8 mouse cellular contexts compared by ENCODE assay signal in genomic region chr2:147808036-147808675, GRCm38 (mm10).
DNase-seq lines count a peak whose midpoint lies in the region; ATAC-seq and TF ChIP-seq lines count a peak whose summit lies in the region.

No protein-coding gene starts in this region.

- TF ChIP-seq CTCF in heart, adult 2 months (IDR thresholded peaks at IDR 0.05), result peak; percentile 77
- peak; percentile 63; the same call in 1 of the 2 replicates for TF ChIP-seq CTCF in brain, embryonic 14.5 days (IDR thresholded peaks at IDR 0.05; ENCODE audit: borderline replicate concordance, extremely low read depth, insufficient read depth, insufficient read length)

- no peaks in the 10 kb centered on the region for H3K4me1 ChIP-seq in heart, adult 2 months (ENCODE audit: control insufficient read depth, insufficient read depth, low read length)
- H3K4me1 ChIP-seq in heart, embryonic 10.5 days, result no peaks in the 10 kb centered on the region
- no peaks in the 10 kb centered on the region for H3K4me1 ChIP-seq in midbrain, embryonic 11.5 days (ENCODE audit: control insufficient read depth, insufficient read depth, low read length)

- intact Hi-C loops in heart, adult 2 months (cut with DNase I), result loop anchor here (2.0 to 10.0 kb wide), 4 partner anchors 241 to 847 kb away; no protein-coding TSS in a partner anchor

- no peak overlapping the region for H3K4me3 ChIP-seq in heart, adult 2 months
- H3K4me3 ChIP-seq in heart, embryonic 10.5 days, result no peak overlapping the region
- no peak overlapping the region for H3K4me3 ChIP-seq in midbrain, embryonic 11.5 days (ENCODE audit: low read depth, low read length)

- H3K4me2 ChIP-seq in midbrain, embryonic 11.5 days, result no peak overlapping the region

- H3K9me3 ChIP-seq in heart, embryonic 10.5 days, result no peaks in the 10 kb centered on the region
- H3K9me3 ChIP-seq in midbrain, embryonic 11.5 days (ENCODE audit: control insufficient read depth, low read length), result no peaks in the 10 kb centered on the region

- no peak for TF ChIP-seq EP300 in heart, adult 2 months (IDR thresholded peaks at IDR 0.05; ENCODE audit: insufficient read depth, low read depth, low read length)

- TF ChIP-seq POLR2A in heart, adult 2 months (IDR thresholded peaks at IDR 0.05; ENCODE audit: insufficient read depth, low read depth, low read length), result no peak
- no peak for TF ChIP-seq POLR2A in brain, embryonic 14.5 days (IDR thresholded peaks at IDR 0.05; ENCODE audit: borderline replicate concordance, extremely low read depth, insufficient read depth, insufficient read length, poor library complexity, severe bottlenecking)

- ATAC-seq in midbrain, embryonic 11.5 days (ENCODE audit: low FRiP score), result peak; percentile 75

- H3K36me3 ChIP-seq in heart, adult 2 months (ENCODE audit: control insufficient read depth, insufficient read depth, low read length), result no peaks in the 10 kb centered on the region
- no peaks in the 10 kb centered on the region for H3K36me3 ChIP-seq in heart, embryonic 10.5 days
- H3K36me3 ChIP-seq in midbrain, embryonic 11.5 days (ENCODE audit: control insufficient read depth, insufficient read depth, low read length), result no peaks in the 10 kb centered on the region

- H3K27ac ChIP-seq in heart, adult 2 months, result no peak overlapping the region
- H3K27ac ChIP-seq in heart, embryonic 10.5 days, result no peak overlapping the region
- no peak overlapping the region for H3K27ac ChIP-seq in midbrain, embryonic 11.5 days (ENCODE audit: low read depth, low read length)

- WGBS in heart, adult 2 months, result 29% methylated on average over 5 of the region's 5 CpGs
- 43% methylated on average over 5 of the region's 5 CpGs for WGBS in heart, embryonic 10.5 days
- WGBS in midbrain, embryonic 11.5 days, result 40% methylated on average over 5 of the region's 5 CpGs

- no peak overlapping the region for H3K9ac ChIP-seq in heart, adult 2 months (ENCODE audit: low read depth, low read length)
- no peak overlapping the region for H3K9ac ChIP-seq in midbrain, embryonic 11.5 days (ENCODE audit: low read length)

- no peak for DNase-seq in heart, adult 2 months
- no peak for DNase-seq in heart, embryonic 10.5 days (ENCODE audit: low spot score)
- peak; percentile 24 to 40 for DNase-seq in B cell, adult 2 months
- peak; percentile 74 for DNase-seq in brain, embryonic 14.5 days (ENCODE audit: low read depth)
- peak; percentile 16 to 79 for DNase-seq in frontal cortex, adult 2 months (ENCODE audit: extremely low spot score in 1 of 2, low spot score in 1 of 2)
- DNase-seq in layer of hippocampus, adult 9-10 months (ENCODE audit: low spot score), result peak; percentile 24
- DNase-seq in midbrain, embryonic 11.5 days (ENCODE audit: low spot score, missing footprints), result peak; percentile 93
- DNase-seq in spleen, postnatal 4 days (ENCODE audit: low spot score in 2 of 2), result no peak

- no peaks in the 10 kb centered on the region for H3K27me3 ChIP-seq in heart, adult 2 months (ENCODE audit: control insufficient read depth, insufficient read depth, low read length)
- H3K27me3 ChIP-seq in heart, embryonic 10.5 days (ENCODE audit: insufficient read depth, poor library complexity, severe bottlenecking), result peaks cover 8% of the 10 kb centered on the region; the same call in 1 of the 2 replicates
- no peaks in the 10 kb centered on the region for H3K27me3 ChIP-seq in midbrain, embryonic 11.5 days (ENCODE audit: control insufficient read depth, insufficient read depth, low read length)

- H3K79me2 ChIP-seq in heart, adult 2 months (replicated peaks; ENCODE audit: control insufficient read depth, insufficient read depth, low read length), result no peaks in the 10 kb centered on the region

Comparison
In these comparisons a context has a peak if more than half of its experiments do, and no peak if none do; other contexts are left out.
1. DNase-seq: peak in B cell, adult 2 months (2 of 2), brain, embryonic 14.5 days (single experiment), frontal cortex, adult 2 months (2 of 2), layer of hippocampus, adult 9-10 months (single experiment) and midbrain, embryonic 11.5 days (single experiment); none in heart, adult 2 months (0 of 2), heart, embryonic 10.5 days (single experiment) and spleen, postnatal 4 days (0 of 2).